Mouse (Mus musculus): Measurements from ENCODE around the gene Stum. TPM values are rescaled to one million over a fixed set of nuclear protein-coding genes. Genes with fewer than 3 reads are reported as not detected.

Gene Stum
- polyA plus RNA-seq, 1 experiment from 2014 or later = 0.67 TPM

GRCm38 (mm10) chr1:180458274-180458673 is 25.0 kb downstream of the Stum start:
- Histone ChIP-seq H3K36me3 (ENCODE audit: poor library complexity, severe bottlenecking) (no peaks in the 10 kb centered on the region), H3K4me1 (peaks cover 14% of the 10 kb centered on the region), H3K4me3 (no peak overlapping the region), H3K4me2 (no peak overlapping the region), H3K27me3 (no peaks in the 10 kb centered on the region), H3K9ac (no peak overlapping the region), H3K27ac (no peak overlapping the region), H3K9me3 (replicated peaks) (no peaks in the 10 kb centered on the region)
- 66% methylated on average over 6 of the region's 6 CpGs for WGBS
- ATAC-seq = no peak

- 68% methylated on average over 2 of the region's 2 CpGs for whole genome bisulfite sequencing
- no peak overlapping the region for H3K4me3 ChIP-seq
- no peaks in the 10 kb centered on the region for H3K36me3 ChIP-seq (ENCODE audit: poor library complexity, severe bottlenecking)
- H3K4me2 ChIP-seq = no peak overlapping the region
- no peaks in the 10 kb centered on the region for H3K4me1 ChIP-seq
- H3K27ac ChIP-seq = no peak overlapping the region
- no peak for ATAC-seq
- H3K9me3 ChIP-seq (replicated peaks) = no peaks in the 10 kb centered on the region
- H3K9ac ChIP-seq = no peak overlapping the region
- no peaks in the 10 kb centered on the region for H3K27me3 ChIP-seq
Observed at GRCm38 (mm10) chr1:180449641-180450040, 33.7 kb downstream of the Stum start.

- Histone ChIP-seq H3K9me3 (replicated peaks) (no peaks in the 10 kb centered on the region), H3K4me1 (no peaks in the 10 kb centered on the region), H3K4me3 (no peak overlapping the region), H3K4me2 (no peak overlapping the region), H3K27me3 (no peaks in the 10 kb centered on the region), H3K27ac (no peak overlapping the region), H3K9ac (no peak overlapping the region), H3K36me3 (ENCODE audit: poor library complexity, severe bottlenecking) (no peaks in the 10 kb centered on the region)
- WGBS = 44% methylated on average over 3 of the region's 3 CpGs
- ATAC-seq = no peak
Observed at GRCm38 (mm10) chr1:180444411-180444810, 38.9 kb downstream of the Stum start.

GRCm38 (mm10) chr1:180439496-180439895 is 43.8 kb downstream of the Stum start:
- 83% methylated on average over 4 of the region's 4 CpGs for WGBS
- Histone ChIP-seq H3K9me3 (replicated peaks) (no peaks in the 10 kb centered on the region), H3K36me3 (ENCODE audit: poor library complexity, severe bottlenecking) (no peaks in the 10 kb centered on the region), H3K27me3 (no peaks in the 10 kb centered on the region), H3K4me3 (no peak overlapping the region), H3K27ac (no peak overlapping the region), H3K4me2 (no peak overlapping the region), H3K4me1 (peaks cover 5% of the 10 kb centered on the region), H3K9ac (no peak overlapping the region)
- no peak for ATAC-seq

- H3K36me3 ChIP-seq (ENCODE audit: poor library complexity, severe bottlenecking) = no peaks in the 10 kb centered on the region
- ATAC-seq = no peak
- no peaks in the 10 kb centered on the region for H3K27me3 ChIP-seq
- peaks cover 20% of the 10 kb centered on the region for H3K4me1 ChIP-seq
- H3K9ac ChIP-seq = no peak overlapping the region
- 10% methylated on average over 9 of the region's 9 CpGs for WGBS
- H3K4me2 ChIP-seq = no peak overlapping the region
- H3K9me3 ChIP-seq (replicated peaks) = no peaks in the 10 kb centered on the region
- no peak overlapping the region for H3K27ac ChIP-seq
- no peak overlapping the region for H3K4me3 ChIP-seq
Observed at GRCm38 (mm10) chr1:180434925-180435324, 48.4 kb downstream of the Stum start.

- Histone ChIP-seq H3K27me3 (no peaks in the 10 kb centered on the region), H3K9me3 (replicated peaks) (no peaks in the 10 kb centered on the region), H3K4me3 (no peak overlapping the region), H3K9ac (no peak overlapping the region), H3K4me1 (peaks cover 20% of the 10 kb centered on the region), H3K4me2 (no peak overlapping the region), H3K36me3 (ENCODE audit: poor library complexity, severe bottlenecking) (no peaks in the 10 kb centered on the region), H3K27ac (no peak overlapping the region)
- peak; percentile 87 for ATAC-seq
- WGBS = 22% methylated on average over 7 of the region's 7 CpGs
Observed at GRCm38 (mm10) chr1:180433796-180434566, 49.3 kb downstream of the Stum start.

- H3K4me3 ChIP-seq = peak overlapping the region; percentile 40
- H3K27ac ChIP-seq = peak overlapping the region; percentile 57
- no peaks in the 10 kb centered on the region for H3K27me3 ChIP-seq
- no peaks in the 10 kb centered on the region for H3K36me3 ChIP-seq (ENCODE audit: poor library complexity, severe bottlenecking)
- WGBS = 1% methylated on average over 16 of the region's 16 CpGs
- peak; percentile 54 for ATAC-seq
- peak overlapping the region; percentile 68 for H3K4me2 ChIP-seq
- H3K9me3 ChIP-seq (replicated peaks) = no peaks in the 10 kb centered on the region
- peaks cover 23% of the 10 kb centered on the region for H3K4me1 ChIP-seq
- H3K9ac ChIP-seq = peak overlapping the region; percentile 68
Observed at GRCm38 (mm10) chr1:180433098-180433538, 50.2 kb downstream of the Stum start.

- Histone ChIP-seq H3K9me3 (replicated peaks) (no peaks in the 10 kb centered on the region), H3K4me2 (no peak overlapping the region), H3K36me3 (ENCODE audit: poor library complexity, severe bottlenecking) (no peaks in the 10 kb centered on the region), H3K27ac (no peak overlapping the region), H3K4me3 (no peak overlapping the region), H3K27me3 (no peaks in the 10 kb centered on the region), H3K4me1 (peaks cover 26% of the 10 kb centered on the region), H3K9ac (no peak overlapping the region)
- ATAC-seq = no peak
- WGBS = 75% methylated on average over 12 of the region's 12 CpGs
Observed at GRCm38 (mm10) chr1:180431833-180432232, 51.5 kb downstream of the Stum start.

GRCm38 (mm10) chr1:180429819-180430218 is 53.5 kb downstream of the Stum start:
- no peak overlapping the region for H3K9ac ChIP-seq
- no peak overlapping the region for H3K4me3 ChIP-seq
- H3K4me1 ChIP-seq = peaks cover 24% of the 10 kb centered on the region
- no peaks in the 10 kb centered on the region for H3K27me3 ChIP-seq
- no peak overlapping the region for H3K27ac ChIP-seq
- H3K4me2 ChIP-seq = no peak overlapping the region
- 84% methylated on average over 5 of the region's 5 CpGs for WGBS
- H3K36me3 ChIP-seq (ENCODE audit: poor library complexity, severe bottlenecking) = no peaks in the 10 kb centered on the region
- no peak for ATAC-seq
- no peaks in the 10 kb centered on the region for H3K9me3 ChIP-seq (replicated peaks)

- no peak overlapping the region for H3K4me2 ChIP-seq
- no peak overlapping the region for H3K9ac ChIP-seq
- no peak overlapping the region for H3K4me3 ChIP-seq
- H3K9me3 ChIP-seq (replicated peaks) = no peaks in the 10 kb centered on the region
- no peak for ATAC-seq
- no peak overlapping the region for H3K27ac ChIP-seq
- H3K4me1 ChIP-seq = peaks cover 17% of the 10 kb centered on the region
- 84% methylated on average over 8 of the region's 8 CpGs for WGBS
- no peaks in the 10 kb centered on the region for H3K27me3 ChIP-seq
- H3K36me3 ChIP-seq (ENCODE audit: poor library complexity, severe bottlenecking) = no peaks in the 10 kb centered on the region
Observed at GRCm38 (mm10) chr1:180428871-180429270, 54.4 kb downstream of the Stum start.

GRCm38 (mm10) chr1:180428101-180428712 is 55.1 kb downstream of the Stum start:
- no peaks in the 10 kb centered on the region for H3K36me3 ChIP-seq (ENCODE audit: poor library complexity, severe bottlenecking)
- H3K27ac ChIP-seq = no peak overlapping the region
- H3K9me3 ChIP-seq (replicated peaks) = no peaks in the 10 kb centered on the region
- WGBS = 36% methylated on average over 9 of the region's 9 CpGs
- H3K4me1 ChIP-seq = peaks cover 10% of the 10 kb centered on the region
- H3K4me2 ChIP-seq = no peak overlapping the region
- ATAC-seq = no peak
- H3K4me3 ChIP-seq = no peak overlapping the region
- no peaks in the 10 kb centered on the region for H3K27me3 ChIP-seq
- no peak overlapping the region for H3K9ac ChIP-seq

- 59% methylated on average over 10 of the region's 10 CpGs for WGBS
- Histone ChIP-seq H3K9me3 (replicated peaks) (no peaks in the 10 kb centered on the region), H3K27ac (no peak overlapping the region), H3K4me3 (no peak overlapping the region), H3K9ac (no peak overlapping the region), H3K4me1 (peaks cover 10% of the 10 kb centered on the region), H3K36me3 (ENCODE audit: poor library complexity, severe bottlenecking) (no peaks in the 10 kb centered on the region), H3K4me2 (no peak overlapping the region), H3K27me3 (no peaks in the 10 kb centered on the region)
- ATAC-seq = 0 out of 2 replicates have a peak, but pooled peaks have one; percentile 6
Observed at GRCm38 (mm10) chr1:180427685-180428084, 55.6 kb downstream of the Stum start.

Measured in forebrain, embryonic 13.5 days (tissue).